Mouse (Mus musculus) liver, postnatal 0 days (tissue): ENCODE data around the gene Pde4d.

Experiments
- CTCF ChIP-seq: sonication (generic); IDR thresholded peaks from 2 replicates; pipeline ENCODE4 v1.5.1; 2016; ENCODE audit warnings: antibody characterized with exemption, low read depth
- EP300 ChIP-seq: IDR thresholded peaks from 2 replicates; pipeline ENCODE4 v1.6.1; 2016; ENCODE audit warnings: antibody characterized with exemption, low read depth, mild to moderate bottlenecking

GRCm38 (mm10) chr13:109376681-109377080 lies 926.9 kb downstream of the Pde4d start:
- TF ChIP-seq EP300 (no peak), CTCF (no peak)
